Mouse (Mus musculus) frontal cortex, postnatal 14 days (tissue): ENCODE measurements around the gene Hsf2.
"Not testable (repeated sequence)": the region's sequence is repeated elsewhere in the genome, so short reads cannot be mapped to it uniquely, and the experiment has no call there.

Source experiments
- DNase-seq, 2 experiments: peaks; one replicate each; pipeline ENCODE4 v3.0.0; 2022; ENCODE audit warnings: low spot score in 2 of 2

Hsf2 gene

GRCm38 (mm10) chr10:57532218-57533101 is 46.3 kb downstream of the Hsf2 start, which contains the start of gene Serinc1:
TSS of gene Serinc1 (minus strand) at chr10:57532530.
- peak; percentile 89 to 93 for DNase-seq

- not testable (repeated sequence) for DNase-seq
These were observed 57.7 kb downstream of the Hsf2 start for GRCm38 (mm10) chr10:57543890-57544289.

- no peak for DNase-seq
These were observed 63.4 kb downstream of the Hsf2 start for GRCm38 (mm10) chr10:57549631-57550030.

GRCm38 (mm10) chr10:57553719-57554118 is 67.5 kb downstream of the Hsf2 start:
- DNase-seq, result no peak

- DNase-seq, result no peak
These were observed 71.4 kb downstream of the Hsf2 start for GRCm38 (mm10) chr10:57557597-57557996.
